8 mouse cellular contexts compared by ENCODE assay signal in genomic region chr4:142239240-142240126, GRCm38 (mm10). TPM values are rescaled to one million over a fixed set of nuclear protein-coding genes. Genes with fewer than 3 reads are reported as not detected.
DNase-seq lines count a peak whose midpoint lies in the region; ATAC-seq and TF ChIP-seq lines count a peak whose summit lies in the region.

Kazn (minus strand) TSS chr4:142239401.

- H3K4me3 ChIP-seq in gastrocnemius, adult 2 months: peak within 1 kb of the TSS; percentile 79
- peak within 1 kb of the TSS; percentile 63 for H3K4me3 ChIP-seq in hindbrain, embryonic 14.5 days (replicated peaks; ENCODE audit: low read length)

- CTCF ChIA-PET in Patski (lab: Charles Lee): interaction anchor here (0.7 to 1.8 kb wide), 7 partner anchors 9 to 110 kb away, joined by 3 to 9 read pairs (median 4); no protein-coding TSS in a partner anchor

- DNase-seq in Patski (ENCODE audit: low read depth, low spot score): no peak
- DNase-seq in cerebellum, postnatal 36 days: peak; percentile 67 to 78
- peak; percentile 86 for DNase-seq in gastrocnemius, adult 2 months
- DNase-seq in hindbrain, embryonic 14.5 days (ENCODE audit: low spot score): peak; percentile 57
- DNase-seq in layer of hippocampus, postnatal 36 days: peak; percentile 79 to 82
- DNase-seq in lung, postnatal 10 days: peak; percentile 93
- peak; percentile 59 to 62 for DNase-seq in right cerebral cortex, adult 2 months (ENCODE audit: low spot score in 2 of 2)
- peak; percentile 90 for DNase-seq in urinary bladder, postnatal 14 days (ENCODE audit: low spot score)

- peaks cover 15% of the 10 kb centered on the region for H3K4me1 ChIP-seq in hindbrain, embryonic 14.5 days (replicated peaks; ENCODE audit: control insufficient read depth, insufficient read depth, low read length)

- peak within 1 kb of the TSS; percentile 78 for H3K9ac ChIP-seq in hindbrain, embryonic 14.5 days

- 5% methylated on average over 46 of the region's 46 CpGs for WGBS in hindbrain, embryonic 14.5 days

- H3K27me3 ChIP-seq in Patski: no peaks in the 10 kb centered on the region
- H3K27me3 ChIP-seq in hindbrain, embryonic 14.5 days (ENCODE audit: control insufficient read depth, insufficient read depth, low read length): peaks cover 4% of the 10 kb centered on the region

- TF ChIP-seq CTCF in Patski (IDR thresholded peaks at IDR 0.05): no peak
- no peak for TF ChIP-seq CTCF in gastrocnemius, adult 2 months (IDR thresholded peaks at IDR 0.05)

- in situ Hi-C loops in Patski (cut with MboI; ENCODE audit: low pct_unique_long_range_greater_than_20kb): loop anchor here (5.0 kb wide), 1 partner anchor 82 kb away; no protein-coding TSS in a partner anchor

- intact Hi-C loops in gastrocnemius, adult 2 months (cut with DNase I): loop anchor here (2.0 to 10.0 kb wide), 2 partner anchors 87 to 235 kb away; no protein-coding TSS in a partner anchor

- POLR2A ChIA-PET in Patski (lab: Charles Lee): no interaction called here

- peak within 1 kb of the TSS; percentile 99 for H3K4me2 ChIP-seq in hindbrain, embryonic 14.5 days (replicated peaks)

- peak; percentile 77 for ATAC-seq in Patski
- ATAC-seq in hindbrain, embryonic 14.5 days (ENCODE audit: low FRiP score): peak; percentile 78

- H3K36me3 ChIP-seq in hindbrain, embryonic 14.5 days (replicated peaks; ENCODE audit: control insufficient read depth, insufficient read depth): no peaks in the 10 kb centered on the region

- H3K27ac ChIP-seq in gastrocnemius, adult 2 months: peak within 1 kb of the TSS; percentile 79
- no peak within 1 kb of the TSS for H3K27ac ChIP-seq in hindbrain, embryonic 14.5 days

- no peaks in the 10 kb centered on the region for H3K9me3 ChIP-seq in hindbrain, embryonic 14.5 days (ENCODE audit: control insufficient read depth, low read length)

RNA-seq across cellular contexts. Expression of gene Kazn, which starts in this region (rescaled TPM):
- polyA plus RNA-seq in Patski (2021): 6.1 TPM
- 1 to 10 TPM; 1.5 to 2.3 TPM for total RNA-seq in gastrocnemius, adult 2 months (2021)
- polyA plus RNA-seq in hindbrain, embryonic 14.5 days (2014; fragmentation: Nextera tagmentation; extraction: Ambion mirVana): 18.5 and 24.0 TPM in 2 replicates
- 10 to 100 TPM; 46.1 to 46.9 TPM for total RNA-seq in layer of hippocampus, postnatal 36 days (2021)

Comparison
In these comparisons a context has a peak if more than half of its experiments do, and no peak if none do; other contexts are left out.
1. RNA of gene Kazn (total RNA-seq): 46.1 to 46.9 TPM in layer of hippocampus, postnatal 36 days; 1.5 to 2.3 TPM in gastrocnemius, adult 2 months; every median in the first group is over 10 times any median in the second.